Mouse (Mus musculus) ES-E14 (cell line): Measurements from ENCODE around the gene Gipc2. TPM values are rescaled to one million over a fixed set of nuclear protein-coding genes. Genes with fewer than 3 reads are reported as not detected.
A peak's percentile ranks its signal among the peaks of the same experiment; 100 is the strongest.

Experiments
- DNase-seq: peaks from one replicate; pipeline ENCODE4 v3.0.0-alpha.2; 2013; ENCODE audit warnings: low read depth, low spot score
- H3K27ac ChIP-seq: 2 replicates; pipeline ENCODE4 v1.5.1; 2012; ENCODE audit warnings: low read depth, mild to moderate bottlenecking, low read length, moderate library complexity, mixed read lengths; ENCODE audit not compliant: poor library complexity, insufficient read depth, severe bottlenecking
- H3K36me3 ChIP-seq: 2 replicates; pipeline ENCODE4 v1.6.1; 2012; ENCODE audit warnings: mild to moderate bottlenecking, low read length, moderate library complexity, mixed read lengths; ENCODE audit not compliant: control insufficient read depth, poor library complexity, insufficient read depth, severe bottlenecking
- H3K4me1 ChIP-seq, 2 experiments: fragments of 150-350 bp in 1 of 2; sonication (generic) in 1 of 2; 2 replicates each; pipeline ENCODE4 v1.6.1; 2012; ENCODE audit warnings: low read length in 2 of 2, mild to moderate bottlenecking in 1 of 2, mixed read lengths in 1 of 2; ENCODE audit not compliant: control insufficient read depth in 2 of 2, insufficient read depth in 2 of 2, poor library complexity in 1 of 2
- H3K4me3 ChIP-seq, 2 experiments: fragments of 150-350 bp in 1 of 2; sonication (generic) in 1 of 2; 2 replicates each; pipeline ENCODE4 v1.5.1; 2012; ENCODE audit warnings: low read length in 2 of 2, low read depth in 1 of 2, mild to moderate bottlenecking in 1 of 2, mixed read lengths in 1 of 2; ENCODE audit not compliant: insufficient read depth in 1 of 2, poor library complexity in 1 of 2, severe bottlenecking in 1 of 2
- H3K9ac ChIP-seq: 2 replicates; pipeline ENCODE4 v1.6.1; 2012; ENCODE audit warnings: low read depth, mild to moderate bottlenecking, low read length, mixed read lengths; ENCODE audit not compliant: poor library complexity, insufficient read depth, severe bottlenecking
- H3K9me3 ChIP-seq: fragments of 150-350 bp; sonication (generic); 2 replicates; pipeline ENCODE4 v1.6.1; 2012; ENCODE audit warnings: low read depth, mild to moderate bottlenecking, low read length; ENCODE audit not compliant: control insufficient read depth, insufficient read depth
- CHD2 ChIP-seq: IDR thresholded peaks from 2 replicates; pipeline ENCODE4 v1.6.1; 2014; ENCODE audit warnings: mild to moderate bottlenecking, low read depth, low read length, inconsistent platforms
- HCFC1 ChIP-seq: IDR thresholded peaks from 2 replicates; pipeline ENCODE4 v1.6.1; 2012; ENCODE audit warnings: low read length, inconsistent platforms, borderline replicate concordance; ENCODE audit not compliant: insufficient read depth
- MAFK ChIP-seq: IDR thresholded peaks from 2 replicates; pipeline ENCODE4 v1.6.1; 2014; ENCODE audit warnings: mild to moderate bottlenecking, low read depth, low read length, inconsistent platforms; ENCODE audit not compliant: insufficient read depth
- ZC3H11A ChIP-seq: IDR thresholded peaks from 2 replicates; pipeline ENCODE4 v1.6.1; 2012; ENCODE audit warnings: low read depth, mild to moderate bottlenecking, inconsistent platforms, low read length, borderline replicate concordance
- ZNF384 ChIP-seq: IDR thresholded peaks from 2 replicates; pipeline ENCODE4 v1.6.1; 2012; ENCODE audit warnings: low read depth, low read length, inconsistent platforms
- in situ Hi-C, 2 experiments: fragments of 600-800 bp; cut with MboI; formaldehyde crosslinking; loops; one replicate each; pipeline ENCODE4 v1.15.1; 2025; ENCODE audit warnings: low sequenced_read_pairs in 2 of 2, inconsistent platforms in 1 of 2; ENCODE audit not compliant: unreplicated experiment in 2 of 2
- total RNA-seq: library from RNA; depleted of rRNA; stranded (reverse); fragments of 300-350 nt; gene quantifications from 2 replicates; pipeline ENCODE4 v1.2.3, GENCODE M21; 2012; rRNA removed

The Gipc2 gene
- total RNA-seq, result 0.76 and 0.95 TPM in 2 replicates

- DNase-seq, result no peak
- in situ Hi-C loops, result no loop called here
- Histone ChIP-seq H3K36me3 (no peaks in the 10 kb centered on the region), H3K27ac (peak within 1 kb of the TSS; percentile 47; the same call in 1 of the 2 replicates), H3K4me1 (peaks cover 2 to 3% of the 10 kb centered on the region in 2 experiments; a peak in 1 of 4 replicates), H3K9ac (peak within 1 kb of the TSS; percentile 68), H3K4me3 (peak within 1 kb of the TSS; percentile 56 to 66), H3K9me3 (no peaks in the 10 kb centered on the region)
- no peak for TF ChIP-seq ZC3H11A
- TF ChIP-seq MAFK, result no peak
- TF ChIP-seq HCFC1, result no peak
- TF ChIP-seq CHD2, result no peak
- no peak for TF ChIP-seq ZNF384
These were observed at the start of gene Gipc2 for GRCm38 (mm10) chr3:152166099-152166423. Gipc2 (minus strand) TSS chr3:152166230.

- peak overlapping the region in 1 of 2 experiments; percentile 2; a peak in 1 of 4 replicates for H3K4me3 ChIP-seq
- no peaks in the 10 kb centered on the region for H3K9me3 ChIP-seq
- H3K9ac ChIP-seq, result no peak overlapping the region
- no peak overlapping the region for H3K27ac ChIP-seq
- in situ Hi-C loops, result no loop called here
- DNase-seq, result no peak
- H3K4me1 ChIP-seq, result peaks cover 5 to 6% of the 10 kb centered on the region in 2 experiments; a peak in 3 of 4 replicates
- H3K36me3 ChIP-seq, result peaks cover 10% of the 10 kb centered on the region
- no peak for TF ChIP-seq HCFC1
- TF ChIP-seq ZNF384, result no peak
- TF ChIP-seq CHD2, result no peak
- no peak for TF ChIP-seq ZC3H11A
These were observed 47.4 kb upstream of the Gipc2 start for GRCm38 (mm10) chr3:152213416-152213815.

GRCm38 (mm10) chr3:152211731-152212279 lies 45.8 kb upstream of the Gipc2 start:
- peaks cover 12% of the 10 kb centered on the region for H3K36me3 ChIP-seq
- H3K9me3 ChIP-seq, result no peaks in the 10 kb centered on the region
- TF ChIP-seq MAFK (no peak), CHD2 (no peak), HCFC1 (no peak), ZC3H11A (no peak), ZNF384 (no peak)
- peak overlapping the region; percentile 74 to 96 for H3K4me3 ChIP-seq
- DNase-seq, result no peak
- H3K9ac ChIP-seq, result peak overlapping the region; percentile 100
- in situ Hi-C loops, result no loop called here
- H3K4me1 ChIP-seq, result peaks cover 6 to 8% of the 10 kb centered on the region in 2 experiments; a peak in 3 of 4 replicates
- H3K27ac ChIP-seq, result no peak overlapping the region

- peaks cover 12% of the 10 kb centered on the region for H3K36me3 ChIP-seq
- TF ChIP-seq ZC3H11A (no peak), CHD2 (no peak), MAFK (no peak), HCFC1 (no peak), ZNF384 (no peak)
- peak overlapping the region; percentile 74 to 96 for H3K4me3 ChIP-seq
- H3K27ac ChIP-seq, result peak overlapping the region; percentile 94
- in situ Hi-C loops, result no loop called here
- peaks cover 6 to 8% of the 10 kb centered on the region in 2 experiments; a peak in 3 of 4 replicates for H3K4me1 ChIP-seq
- H3K9ac ChIP-seq, result peak overlapping the region; percentile 100
- H3K9me3 ChIP-seq, result no peaks in the 10 kb centered on the region
- peak; percentile 68 for DNase-seq
These were observed 44.8 kb upstream of the Gipc2 start for GRCm38 (mm10) chr3:152210728-152211391.
